Mouse (Mus musculus): ENCODE data around the gene Hdac7. TPM values are rescaled to one million over a fixed set of nuclear protein-coding genes. Genes with fewer than 3 reads are reported as not detected.

Hdac7 gene
- total and polyA plus RNA-seq, 3 experiments = 3.9 to 117 (median 20.4) TPM

- Histone ChIP-seq H3K4me1 (ENCODE audit: insufficient read depth, low read depth, low read length) (peaks cover 37% of the 10 kb centered on the region), H3K4me3 (ENCODE audit: low read depth, low read length) (no peak overlapping the region), H3K9me3 (replicated peaks) (no peaks in the 10 kb centered on the region), H3K27me3 (ENCODE audit: insufficient read depth, low read length) (peaks cover 34% of the 10 kb centered on the region; the same call in 1 of the 2 replicates), H3K36me3 (replicated peaks) (peaks cover 27% of the 10 kb centered on the region)
- DNase-seq (ENCODE audit: low spot score) = no peak
- TF ChIP-seq CTCF (IDR thresholded peaks at IDR 0.05; ENCODE audit: low read depth, low read length) = no peak
- no peak for TF ChIP-seq GATA2 (IDR thresholded peaks at IDR 0.05; ENCODE audit: borderline replicate concordance, low read depth, low read length)
- no peak for TF ChIP-seq POLR2AphosphoS5 (IDR thresholded peaks at IDR 0.05; ENCODE audit: insufficient replicate concordance, low read depth, low read length)
- no peak for ATAC-seq (ENCODE audit: extremely low read depth, insufficient number of reproducible peaks, low FRiP score, poor library complexity, severe bottlenecking)
Measured at GRCm38 (mm10) chr15:97748964-97749363, 95.3 kb downstream of the Hdac7 start.

GRCm38 (mm10) chr15:97748309-97748708 is 96.0 kb downstream of the Hdac7 start:
- Histone ChIP-seq H3K27me3 (ENCODE audit: insufficient read depth, low read length) (peaks cover 35% of the 10 kb centered on the region; the same call in 1 of the 2 replicates), H3K4me1 (ENCODE audit: insufficient read depth, low read depth, low read length) (peaks cover 40% of the 10 kb centered on the region), H3K9me3 (replicated peaks) (no peaks in the 10 kb centered on the region), H3K36me3 (replicated peaks) (peaks cover 33% of the 10 kb centered on the region), H3K4me3 (ENCODE audit: low read depth, low read length) (no peak overlapping the region; the same call in 1 of the 2 replicates)
- no peak for DNase-seq (ENCODE audit: low spot score)
- no peak for ATAC-seq (ENCODE audit: extremely low read depth, insufficient number of reproducible peaks, low FRiP score, poor library complexity, severe bottlenecking)
- TF ChIP-seq GATA1 (IDR thresholded peaks at IDR 0.05; ENCODE audit: borderline replicate concordance, low read length) = no peak
- no peak for TF ChIP-seq CTCF (IDR thresholded peaks at IDR 0.05; ENCODE audit: low read depth, low read length)
- no peak for TF ChIP-seq POLR2AphosphoS5 (IDR thresholded peaks at IDR 0.05; ENCODE audit: insufficient replicate concordance, low read depth, low read length)

- peaks cover 40% of the 10 kb centered on the region for H3K4me1 ChIP-seq (ENCODE audit: insufficient read depth, low read depth, low read length)
- H3K4me3 ChIP-seq (ENCODE audit: low read depth, low read length) = no peak overlapping the region
- no peaks in the 10 kb centered on the region for H3K9me3 ChIP-seq (replicated peaks)
- ATAC-seq (ENCODE audit: extremely low read depth, insufficient number of reproducible peaks, low FRiP score, poor library complexity, severe bottlenecking) (no peak), DNase-seq (ENCODE audit: low spot score) (no peak)
- H3K27me3 ChIP-seq (ENCODE audit: insufficient read depth, low read length) = peaks cover 40% of the 10 kb centered on the region; the same call in 1 of the 2 replicates
- peaks cover 36% of the 10 kb centered on the region for H3K36me3 ChIP-seq (replicated peaks)
- TF ChIP-seq GATA2 (IDR thresholded peaks at IDR 0.05; ENCODE audit: borderline replicate concordance, low read depth, low read length) = no peak
- no peak for TF ChIP-seq GATA1 (IDR thresholded peaks at IDR 0.05; ENCODE audit: borderline replicate concordance, low read length)
- TF ChIP-seq POLR2AphosphoS5 (IDR thresholded peaks at IDR 0.05; ENCODE audit: insufficient replicate concordance, low read depth, low read length) = no peak
- TF ChIP-seq TAL1 (conservative IDR thresholded peaks at IDR 0.05; ENCODE audit: low read depth, low read length) = no peak
Measured at GRCm38 (mm10) chr15:97747486-97747885, 96.8 kb downstream of the Hdac7 start.

- Histone ChIP-seq H3K4me1 (ENCODE audit: insufficient read depth, low read depth, low read length) (peaks cover 40% of the 10 kb centered on the region), H3K4me3 (ENCODE audit: low read depth, low read length) (no peak overlapping the region), H3K9me3 (replicated peaks) (no peaks in the 10 kb centered on the region), H3K27me3 (ENCODE audit: insufficient read depth, low read length) (peaks cover 40% of the 10 kb centered on the region; the same call in 1 of the 2 replicates), H3K36me3 (replicated peaks) (peaks cover 36% of the 10 kb centered on the region)
- TF ChIP-seq POLR2AphosphoS5 (IDR thresholded peaks at IDR 0.05; ENCODE audit: insufficient replicate concordance, low read depth, low read length) (no peak), TAL1 (conservative IDR thresholded peaks at IDR 0.05; ENCODE audit: low read depth, low read length) (no peak), GATA1 (IDR thresholded peaks at IDR 0.05; ENCODE audit: borderline replicate concordance, low read length) (no peak), GATA2 (IDR thresholded peaks at IDR 0.05; ENCODE audit: borderline replicate concordance, low read depth, low read length) (no peak), CTCF (IDR thresholded peaks at IDR 0.05; ENCODE audit: low read depth, low read length) (no peak)
- DNase-seq (ENCODE audit: low spot score) = no peak
- no peak for ATAC-seq (ENCODE audit: extremely low read depth, insufficient number of reproducible peaks, low FRiP score, poor library complexity, severe bottlenecking)
Measured at GRCm38 (mm10) chr15:97746748-97747147, 97.6 kb downstream of the Hdac7 start.

GRCm38 (mm10) chr15:97746278-97746677 is 98.0 kb downstream of the Hdac7 start:
- ATAC-seq (ENCODE audit: extremely low read depth, insufficient number of reproducible peaks, low FRiP score, poor library complexity, severe bottlenecking) (no peak), DNase-seq (ENCODE audit: low spot score) (no peak)
- no peak overlapping the region for H3K4me3 ChIP-seq (ENCODE audit: low read depth, low read length)
- peaks cover 36% of the 10 kb centered on the region for H3K36me3 ChIP-seq (replicated peaks)
- H3K4me1 ChIP-seq (ENCODE audit: insufficient read depth, low read depth, low read length) = peaks cover 40% of the 10 kb centered on the region
- H3K27me3 ChIP-seq (ENCODE audit: insufficient read depth, low read length) = peaks cover 40% of the 10 kb centered on the region; the same call in 1 of the 2 replicates
- H3K9me3 ChIP-seq (replicated peaks) = no peaks in the 10 kb centered on the region
- no peak for TF ChIP-seq TAL1 (conservative IDR thresholded peaks at IDR 0.05; ENCODE audit: low read depth, low read length)
- no peak for TF ChIP-seq GATA1 (IDR thresholded peaks at IDR 0.05; ENCODE audit: borderline replicate concordance, low read length)
- no peak for TF ChIP-seq POLR2AphosphoS5 (IDR thresholded peaks at IDR 0.05; ENCODE audit: insufficient replicate concordance, low read depth, low read length)

GRCm38 (mm10) chr15:97745331-97745730 is 99.0 kb downstream of the Hdac7 start:
- ATAC-seq (ENCODE audit: extremely low read depth, insufficient number of reproducible peaks, low FRiP score, poor library complexity, severe bottlenecking) = no peak
- peaks cover 36% of the 10 kb centered on the region for H3K36me3 ChIP-seq (replicated peaks)
- H3K9me3 ChIP-seq (replicated peaks) = no peaks in the 10 kb centered on the region
- no peak for DNase-seq (ENCODE audit: low spot score)
- peaks cover 39% of the 10 kb centered on the region; the same call in 1 of the 2 replicates for H3K27me3 ChIP-seq (ENCODE audit: insufficient read depth, low read length)
- H3K4me3 ChIP-seq (ENCODE audit: low read depth, low read length) = peak overlapping the region; percentile 37; the same call in 1 of the 2 replicates
- peaks cover 34% of the 10 kb centered on the region for H3K4me1 ChIP-seq (ENCODE audit: insufficient read depth, low read depth, low read length)
- TF ChIP-seq GATA1 (IDR thresholded peaks at IDR 0.05; ENCODE audit: borderline replicate concordance, low read length) = no peak
- TF ChIP-seq TAL1 (conservative IDR thresholded peaks at IDR 0.05; ENCODE audit: low read depth, low read length) = no peak
- TF ChIP-seq GATA2 (IDR thresholded peaks at IDR 0.05; ENCODE audit: borderline replicate concordance, low read depth, low read length) = no peak
- no peak for TF ChIP-seq CTCF (IDR thresholded peaks at IDR 0.05; ENCODE audit: low read depth, low read length)
- no peak for TF ChIP-seq POLR2AphosphoS5 (IDR thresholded peaks at IDR 0.05; ENCODE audit: insufficient replicate concordance, low read depth, low read length)
